Mouse (Mus musculus): Measurements from ENCODE around the gene Aif1l. TPM values are rescaled to one million over a fixed set of nuclear protein-coding genes. Genes with fewer than 3 reads are reported as not detected.
A peak's percentile ranks its signal among the peaks of the same experiment; 100 is the strongest.

The Aif1l gene
- polyA plus RNA-seq, 1 experiment from 2014 or later: 17.8 TPM

DNA sequence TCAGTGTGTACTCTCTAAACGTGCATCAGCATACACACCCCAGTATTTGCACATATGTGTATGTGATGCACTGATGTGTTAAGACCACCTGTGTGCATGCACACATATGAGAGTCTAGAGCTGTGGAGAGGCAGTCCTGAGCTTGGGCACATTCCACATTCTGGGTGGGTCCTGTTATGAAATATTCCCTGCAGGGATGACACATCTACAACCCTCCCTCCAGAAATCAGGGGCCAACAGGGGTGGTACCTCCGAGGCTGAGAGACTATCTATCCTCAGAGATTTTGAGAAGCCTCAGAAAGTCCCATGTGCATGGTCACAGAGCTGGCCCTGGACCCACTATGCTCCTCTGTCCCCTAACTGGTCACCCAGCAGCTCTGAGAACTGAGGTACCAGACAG, 4.4 kb upstream of the Aif1l start:
- H3K9ac ChIP-seq (replicated peaks; ENCODE audit: low read depth, low read length): no peak overlapping the region
- H3K4me1 ChIP-seq (ENCODE audit: control insufficient read depth, insufficient read depth, low read length): peaks cover 3% of the 10 kb centered on the region
- H3K4me3 ChIP-seq (ENCODE audit: low read depth, low read length): no peak overlapping the region
- no peak overlapping the region for H3K27ac ChIP-seq (ENCODE audit: low read depth, low read length)
- WGBS: 81% methylated on average over 2 of the region's 2 CpGs
- H3K4me2 ChIP-seq (ENCODE audit: low read depth, low read length): no peak overlapping the region
- H3K27me3 ChIP-seq (ENCODE audit: control insufficient read depth, insufficient read depth, low read length): no peaks in the 10 kb centered on the region
- H3K36me3 ChIP-seq (ENCODE audit: control insufficient read depth, insufficient read depth, low read length): no peaks in the 10 kb centered on the region
- no peaks in the 10 kb centered on the region for H3K9me3 ChIP-seq (ENCODE audit: control insufficient read depth, low read length)
- no peak for ATAC-seq (ENCODE audit: low read depth)

- Histone ChIP-seq H3K27ac (ENCODE audit: low read depth, low read length) (no peak overlapping the region), H3K4me1 (ENCODE audit: control insufficient read depth, insufficient read depth, low read length) (peaks cover 8% of the 10 kb centered on the region), H3K4me3 (ENCODE audit: low read depth, low read length) (no peak overlapping the region), H3K36me3 (ENCODE audit: control insufficient read depth, insufficient read depth, low read length) (no peaks in the 10 kb centered on the region), H3K27me3 (ENCODE audit: control insufficient read depth, insufficient read depth, low read length) (no peaks in the 10 kb centered on the region), H3K4me2 (ENCODE audit: low read depth, low read length) (no peak overlapping the region), H3K9me3 (ENCODE audit: control insufficient read depth, low read length) (no peaks in the 10 kb centered on the region), H3K9ac (replicated peaks; ENCODE audit: low read depth, low read length) (no peak overlapping the region)
- no peak for ATAC-seq (ENCODE audit: low read depth)
- 79% methylated on average over 6 of the region's 6 CpGs for WGBS
These were observed 1.5 kb upstream of the Aif1l start for GRCm38 (mm10) chr2:31948392-31948791.

- H3K9me3 ChIP-seq (ENCODE audit: control insufficient read depth, low read length): no peaks in the 10 kb centered on the region
- no peak overlapping the region for H3K9ac ChIP-seq (replicated peaks; ENCODE audit: low read depth, low read length)
- no peaks in the 10 kb centered on the region for H3K36me3 ChIP-seq (ENCODE audit: control insufficient read depth, insufficient read depth, low read length)
- no peak for ATAC-seq (ENCODE audit: low read depth)
- no peak overlapping the region for H3K4me2 ChIP-seq (ENCODE audit: low read depth, low read length)
- H3K27me3 ChIP-seq (ENCODE audit: control insufficient read depth, insufficient read depth, low read length): no peaks in the 10 kb centered on the region
- WGBS: 78% methylated on average over 6 of the region's 6 CpGs
- no peak overlapping the region for H3K4me3 ChIP-seq (ENCODE audit: low read depth, low read length)
- peaks cover 8% of the 10 kb centered on the region for H3K4me1 ChIP-seq (ENCODE audit: control insufficient read depth, insufficient read depth, low read length)
- no peak overlapping the region for H3K27ac ChIP-seq (ENCODE audit: low read depth, low read length)
These were observed 1.1 kb upstream of the Aif1l start for GRCm38 (mm10) chr2:31948801-31949200.

DNA sequence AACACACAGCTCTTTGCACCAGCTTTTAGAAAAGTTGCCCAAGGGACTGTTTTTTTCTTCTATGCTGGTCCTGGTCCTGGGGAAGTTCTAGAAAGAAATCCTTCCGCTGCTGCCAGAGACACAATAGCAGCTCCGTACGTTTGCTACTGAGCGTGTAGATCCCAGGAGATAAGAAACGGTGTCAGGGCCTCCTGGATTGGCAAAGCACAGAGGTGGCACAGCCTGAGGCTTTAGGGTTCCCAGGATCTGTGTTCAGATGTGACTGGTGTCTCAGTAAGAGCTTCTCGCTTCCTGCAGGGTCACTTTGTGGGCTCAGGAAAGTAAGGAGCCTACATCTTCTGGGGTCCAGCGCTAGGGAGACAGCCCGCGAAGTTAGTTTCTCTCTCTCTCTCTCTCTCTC, 1.0 kb downstream of the Aif1l start:
- WGBS: 28% methylated on average over 9 of the region's 9 CpGs

DNA sequence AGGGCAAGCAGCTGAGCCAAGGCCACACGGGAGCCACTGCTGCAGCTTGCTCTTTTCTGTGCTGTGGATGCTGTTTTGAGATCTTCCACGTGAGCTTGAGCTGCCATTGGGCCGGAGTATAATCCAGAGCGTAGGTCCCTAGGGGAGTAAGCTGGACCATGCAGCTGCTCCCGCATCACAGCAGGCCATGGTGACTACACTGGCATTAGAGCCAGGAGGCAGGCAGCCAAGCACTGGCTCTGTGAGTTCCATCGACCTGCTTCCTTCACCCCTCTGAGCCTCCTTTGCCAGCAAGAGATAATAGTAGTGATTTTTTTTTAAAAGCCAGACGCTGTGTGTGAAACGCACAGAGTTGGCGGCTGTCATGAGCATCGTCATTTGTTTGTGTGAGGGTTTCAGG, 2.3 kb downstream of the Aif1l start:
- peak overlapping the region; percentile 96; the same call in 1 of the 2 replicates for H3K4me2 ChIP-seq (ENCODE audit: low read depth, low read length)
- H3K9me3 ChIP-seq (ENCODE audit: control insufficient read depth, low read length): no peaks in the 10 kb centered on the region
- no peak overlapping the region for H3K4me3 ChIP-seq (ENCODE audit: low read depth, low read length)
- peaks cover 8% of the 10 kb centered on the region for H3K4me1 ChIP-seq (ENCODE audit: control insufficient read depth, insufficient read depth, low read length)
- H3K27ac ChIP-seq (ENCODE audit: low read depth, low read length): no peak overlapping the region
- 79% methylated on average over 10 of the region's 10 CpGs for WGBS
- no peak for ATAC-seq (ENCODE audit: low read depth)
- no peaks in the 10 kb centered on the region for H3K27me3 ChIP-seq (ENCODE audit: control insufficient read depth, insufficient read depth, low read length)
- no peaks in the 10 kb centered on the region for H3K36me3 ChIP-seq (ENCODE audit: control insufficient read depth, insufficient read depth, low read length)
- H3K9ac ChIP-seq (replicated peaks; ENCODE audit: low read depth, low read length): no peak overlapping the region

More for the DNA sequence above, 1.0 kb downstream of the Aif1l start:
- H3K27me3 ChIP-seq (ENCODE audit: control insufficient read depth, insufficient read depth, low read length): no peaks in the 10 kb centered on the region
- peak overlapping the region; percentile 72; the same call in 1 of the 2 replicates for H3K9ac ChIP-seq (replicated peaks; ENCODE audit: low read depth, low read length)
- H3K4me1 ChIP-seq (ENCODE audit: control insufficient read depth, insufficient read depth, low read length): peaks cover 8% of the 10 kb centered on the region
- no peak overlapping the region for H3K27ac ChIP-seq (ENCODE audit: low read depth, low read length)
- H3K36me3 ChIP-seq (ENCODE audit: control insufficient read depth, insufficient read depth, low read length): no peaks in the 10 kb centered on the region
- H3K4me3 ChIP-seq (ENCODE audit: low read depth, low read length): peak overlapping the region; percentile 62
- no peaks in the 10 kb centered on the region for H3K9me3 ChIP-seq (ENCODE audit: control insufficient read depth, low read length)
- no peak for ATAC-seq (ENCODE audit: low read depth)
- H3K4me2 ChIP-seq (ENCODE audit: low read depth, low read length): peak overlapping the region; percentile 96

DNA sequence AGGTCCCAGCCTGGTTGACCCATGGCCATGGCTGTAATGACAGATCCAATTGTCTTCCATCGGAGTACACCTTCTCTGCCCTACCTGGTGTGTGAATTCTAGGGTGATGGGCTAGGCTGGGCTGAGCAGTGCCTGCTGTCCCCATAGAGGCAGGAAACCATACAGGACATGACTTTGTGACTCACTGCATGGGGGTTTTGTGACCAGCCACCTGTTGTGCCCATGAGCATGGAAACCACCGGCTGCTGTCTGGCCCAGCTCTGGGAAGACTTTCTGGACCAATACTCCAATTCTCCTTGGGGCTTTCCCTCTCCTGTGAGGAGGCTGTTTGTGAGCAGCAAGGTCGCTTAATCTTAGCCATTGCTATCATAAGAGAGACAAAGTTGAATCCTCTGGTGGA, 2.8 kb downstream of the Aif1l start:
- Histone ChIP-seq H3K9ac (replicated peaks; ENCODE audit: low read depth, low read length) (no peak overlapping the region), H3K4me2 (ENCODE audit: low read depth, low read length) (no peak overlapping the region), H3K4me3 (ENCODE audit: low read depth, low read length) (no peak overlapping the region), H3K27me3 (ENCODE audit: control insufficient read depth, insufficient read depth, low read length) (no peaks in the 10 kb centered on the region), H3K27ac (ENCODE audit: low read depth, low read length) (no peak overlapping the region), H3K9me3 (ENCODE audit: control insufficient read depth, low read length) (no peaks in the 10 kb centered on the region), H3K4me1 (ENCODE audit: control insufficient read depth, insufficient read depth, low read length) (peaks cover 8% of the 10 kb centered on the region), H3K36me3 (ENCODE audit: control insufficient read depth, insufficient read depth, low read length) (no peaks in the 10 kb centered on the region)
- 90% methylated on average over 3 of the region's 3 CpGs for WGBS
- no peak for ATAC-seq (ENCODE audit: low read depth)

- no peaks in the 10 kb centered on the region for H3K27me3 ChIP-seq (ENCODE audit: control insufficient read depth, insufficient read depth, low read length)
- H3K9ac ChIP-seq (replicated peaks; ENCODE audit: low read depth, low read length): no peak overlapping the region
- ATAC-seq (ENCODE audit: low read depth): no peak
- H3K4me3 ChIP-seq (ENCODE audit: low read depth, low read length): no peak overlapping the region
- H3K36me3 ChIP-seq (ENCODE audit: control insufficient read depth, insufficient read depth, low read length): no peaks in the 10 kb centered on the region
- no peak overlapping the region for H3K4me2 ChIP-seq (ENCODE audit: low read depth, low read length)
- H3K27ac ChIP-seq (ENCODE audit: low read depth, low read length): no peak overlapping the region
- no peaks in the 10 kb centered on the region for H3K9me3 ChIP-seq (ENCODE audit: control insufficient read depth, low read length)
- 92% methylated on average over 8 of the region's 8 CpGs for WGBS
- H3K4me1 ChIP-seq (ENCODE audit: control insufficient read depth, insufficient read depth, low read length): peaks cover 8% of the 10 kb centered on the region
These were observed 3.7 kb downstream of the Aif1l start for GRCm38 (mm10) chr2:31953687-31954086.

- no peak for ATAC-seq (ENCODE audit: low read depth)
- no peaks in the 10 kb centered on the region for H3K9me3 ChIP-seq (ENCODE audit: control insufficient read depth, low read length)
- WGBS: 91% methylated on average over 9 of the region's 9 CpGs
- H3K27me3 ChIP-seq (ENCODE audit: control insufficient read depth, insufficient read depth, low read length): no peaks in the 10 kb centered on the region
- H3K36me3 ChIP-seq (ENCODE audit: control insufficient read depth, insufficient read depth, low read length): no peaks in the 10 kb centered on the region
- peaks cover 8% of the 10 kb centered on the region for H3K4me1 ChIP-seq (ENCODE audit: control insufficient read depth, insufficient read depth, low read length)
- H3K4me3 ChIP-seq (ENCODE audit: low read depth, low read length): no peak overlapping the region
- H3K9ac ChIP-seq (replicated peaks; ENCODE audit: low read depth, low read length): no peak overlapping the region
- no peak overlapping the region for H3K27ac ChIP-seq (ENCODE audit: low read depth, low read length)
- no peak overlapping the region for H3K4me2 ChIP-seq (ENCODE audit: low read depth, low read length)
These were observed 4.8 kb downstream of the Aif1l start for GRCm38 (mm10) chr2:31954779-31955181.

DNA sequence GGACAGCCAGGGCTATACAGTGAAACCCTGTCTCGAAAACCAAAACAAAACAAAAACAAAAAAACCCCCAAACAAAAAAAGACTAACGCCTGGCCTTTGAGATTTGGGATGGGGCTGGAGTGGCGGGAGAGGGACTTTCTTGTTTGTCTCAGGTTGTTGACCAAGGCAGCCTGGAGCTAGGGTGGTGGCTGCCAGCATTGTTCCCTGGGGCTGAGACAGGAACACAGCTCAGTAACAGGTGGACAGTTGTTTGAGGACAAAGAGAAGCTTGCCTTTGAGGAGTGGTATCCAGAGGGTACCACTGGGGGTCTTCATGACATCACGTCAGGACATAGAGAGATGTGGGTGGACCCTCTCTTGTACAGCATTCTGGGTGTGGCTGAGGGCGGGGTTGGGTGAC, 5.7 kb downstream of the Aif1l start:
- WGBS: 86% methylated on average over 5 of the region's 5 CpGs
- no peak overlapping the region for H3K27ac ChIP-seq (ENCODE audit: low read depth, low read length)

DNA sequence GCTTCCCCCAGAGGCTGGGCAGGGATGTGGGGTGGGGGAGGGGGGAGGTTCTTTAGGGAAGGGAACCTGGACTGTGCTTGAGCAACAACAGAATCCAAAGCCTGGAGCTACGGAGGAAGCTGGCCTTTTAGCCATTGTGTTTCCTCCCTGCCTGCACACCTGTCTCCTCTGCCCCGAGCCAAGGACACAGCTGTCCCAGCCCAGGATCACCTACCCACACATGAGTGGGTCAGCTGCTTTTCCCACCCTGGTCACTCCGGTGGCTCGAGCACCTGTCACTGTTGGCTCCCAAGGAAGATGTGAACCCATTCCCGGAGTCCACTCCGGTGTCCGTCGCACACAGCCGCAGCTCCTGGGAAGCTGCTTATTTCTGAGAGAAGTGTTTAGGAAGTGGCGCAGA, 7.3 kb downstream of the Aif1l start:
- no peak for ATAC-seq (ENCODE audit: low read depth)
- 91% methylated on average over 10 of the region's 10 CpGs for WGBS
- H3K9ac ChIP-seq (replicated peaks; ENCODE audit: low read depth, low read length): no peak overlapping the region

More for the DNA sequence above, 5.7 kb downstream of the Aif1l start:
- no peaks in the 10 kb centered on the region for H3K36me3 ChIP-seq (ENCODE audit: control insufficient read depth, insufficient read depth, low read length)
- H3K4me2 ChIP-seq (ENCODE audit: low read depth, low read length): no peak overlapping the region
- H3K9ac ChIP-seq (replicated peaks; ENCODE audit: low read depth, low read length): no peak overlapping the region
- H3K9me3 ChIP-seq (ENCODE audit: control insufficient read depth, low read length): no peaks in the 10 kb centered on the region
- H3K4me3 ChIP-seq (ENCODE audit: low read depth, low read length): no peak overlapping the region
- ATAC-seq (ENCODE audit: low read depth): no peak
- peaks cover 4% of the 10 kb centered on the region for H3K4me1 ChIP-seq (ENCODE audit: control insufficient read depth, insufficient read depth, low read length)
- no peaks in the 10 kb centered on the region for H3K27me3 ChIP-seq (ENCODE audit: control insufficient read depth, insufficient read depth, low read length)

More for the DNA sequence above, 7.3 kb downstream of the Aif1l start:
- H3K27ac ChIP-seq (ENCODE audit: low read depth, low read length): no peak overlapping the region
- no peak overlapping the region for H3K4me3 ChIP-seq (ENCODE audit: low read depth, low read length)
- no peak overlapping the region for H3K4me2 ChIP-seq (ENCODE audit: low read depth, low read length)
- no peaks in the 10 kb centered on the region for H3K27me3 ChIP-seq (ENCODE audit: control insufficient read depth, insufficient read depth, low read length)
- H3K36me3 ChIP-seq (ENCODE audit: control insufficient read depth, insufficient read depth, low read length): no peaks in the 10 kb centered on the region
- no peaks in the 10 kb centered on the region for H3K9me3 ChIP-seq (ENCODE audit: control insufficient read depth, low read length)
- no peaks in the 10 kb centered on the region; the same call in 1 of the 2 replicates for H3K4me1 ChIP-seq (ENCODE audit: control insufficient read depth, insufficient read depth, low read length)

Data from neural tube, embryonic 14.5 days (tissue).